Mouse (Mus musculus): ENCODE measurements at regions not wholly inside any gene's neighbourhood (a gene's known extent, or its start where the extent isn't known, plus 50 kb on each side); places are given as distances from the start of the nearest gene placed in this dataset.
"Not testable (repeated sequence)": the region's sequence is repeated elsewhere in the genome, so short reads cannot be mapped to it uniquely, and the experiment has no call there.

GRCm38 (mm10) chr3:157371509-157371908, 162.5 kb upstream of the Zranb2 start:
- 67% methylated on average over 3 of the region's 3 CpGs for WGBS
- ATAC-seq (ENCODE audit: low FRiP score): no peak
- no peaks in the 10 kb centered on the region for H3K27me3 ChIP-seq (ENCODE audit: control insufficient read depth, insufficient read depth, low read length)
- no peaks in the 10 kb centered on the region for H3K4me1 ChIP-seq (replicated peaks; ENCODE audit: control insufficient read depth, insufficient read depth, low read length)
- no peak for DNase-seq (ENCODE audit: low spot score)
- H3K9me3 ChIP-seq (ENCODE audit: control insufficient read depth, low read length): no peaks in the 10 kb centered on the region
- no peak overlapping the region for H3K4me3 ChIP-seq (replicated peaks; ENCODE audit: low read length)
- no peak overlapping the region for H3K4me2 ChIP-seq (replicated peaks)
- no peak overlapping the region for H3K9ac ChIP-seq
- H3K27ac ChIP-seq: no peak overlapping the region
- H3K36me3 ChIP-seq (replicated peaks; ENCODE audit: control insufficient read depth, insufficient read depth): no peaks in the 10 kb centered on the region

GRCm38 (mm10) chr3:157373333-157373732, 160.6 kb upstream of the Zranb2 start:
- Histone ChIP-seq H3K9ac (no peak overlapping the region), H3K4me1 (replicated peaks; ENCODE audit: control insufficient read depth, insufficient read depth, low read length) (no peaks in the 10 kb centered on the region), H3K27me3 (ENCODE audit: control insufficient read depth, insufficient read depth, low read length) (no peaks in the 10 kb centered on the region), H3K4me3 (replicated peaks; ENCODE audit: low read length) (no peak overlapping the region), H3K9me3 (ENCODE audit: control insufficient read depth, low read length) (no peaks in the 10 kb centered on the region), H3K4me2 (replicated peaks) (no peak overlapping the region), H3K36me3 (replicated peaks; ENCODE audit: control insufficient read depth, insufficient read depth) (no peaks in the 10 kb centered on the region), H3K27ac (no peak overlapping the region)
- 77% methylated on average over 1 of the region's 1 CpGs for WGBS
- no peak for ATAC-seq (ENCODE audit: low FRiP score)
- no peak for DNase-seq (ENCODE audit: low spot score)

GRCm38 (mm10) chr3:157374178-157374577, 159.8 kb upstream of the Zranb2 start:
- Histone ChIP-seq H3K36me3 (replicated peaks; ENCODE audit: control insufficient read depth, insufficient read depth) (no peaks in the 10 kb centered on the region), H3K4me3 (replicated peaks; ENCODE audit: low read length) (no peak overlapping the region), H3K27ac (no peak overlapping the region), H3K27me3 (ENCODE audit: control insufficient read depth, insufficient read depth, low read length) (no peaks in the 10 kb centered on the region), H3K9me3 (ENCODE audit: control insufficient read depth, low read length) (no peaks in the 10 kb centered on the region), H3K4me2 (replicated peaks) (no peak overlapping the region), H3K4me1 (replicated peaks; ENCODE audit: control insufficient read depth, insufficient read depth, low read length) (no peaks in the 10 kb centered on the region), H3K9ac (no peak overlapping the region)
- no peak for DNase-seq (ENCODE audit: low spot score)
- 68% methylated on average over 1 of the region's 1 CpGs for WGBS
- no peak for ATAC-seq (ENCODE audit: low FRiP score)

- no peak overlapping the region for H3K4me3 ChIP-seq (replicated peaks; ENCODE audit: low read length)
- DNase-seq (ENCODE audit: low spot score): no peak
- H3K27ac ChIP-seq: no peak overlapping the region
- no peaks in the 10 kb centered on the region for H3K36me3 ChIP-seq (replicated peaks; ENCODE audit: control insufficient read depth, insufficient read depth)
- no peak overlapping the region for H3K9ac ChIP-seq
- ATAC-seq (ENCODE audit: low FRiP score): no peak
- H3K4me2 ChIP-seq (replicated peaks): no peak overlapping the region
- H3K27me3 ChIP-seq (ENCODE audit: control insufficient read depth, insufficient read depth, low read length): no peaks in the 10 kb centered on the region
- H3K9me3 ChIP-seq (ENCODE audit: control insufficient read depth, low read length): no peaks in the 10 kb centered on the region
- H3K4me1 ChIP-seq (replicated peaks; ENCODE audit: control insufficient read depth, insufficient read depth, low read length): no peaks in the 10 kb centered on the region
- WGBS: 95% methylated on average over 8 of the region's 8 CpGs
Observed at GRCm38 (mm10) chr3:157377531-157377930, 156.4 kb upstream of the Zranb2 start.

- H3K4me2 ChIP-seq (replicated peaks): no peak overlapping the region
- H3K27me3 ChIP-seq (ENCODE audit: control insufficient read depth, insufficient read depth, low read length): no peaks in the 10 kb centered on the region
- ATAC-seq (ENCODE audit: low FRiP score) (no peak), DNase-seq (ENCODE audit: low spot score) (no peak)
- H3K27ac ChIP-seq: no peak overlapping the region
- no peaks in the 10 kb centered on the region for H3K9me3 ChIP-seq (ENCODE audit: control insufficient read depth, low read length)
- 87% methylated on average over 7 of the region's 7 CpGs for WGBS
- no peak overlapping the region for H3K4me3 ChIP-seq (replicated peaks; ENCODE audit: low read length)
- no peak overlapping the region for H3K9ac ChIP-seq
- no peaks in the 10 kb centered on the region for H3K4me1 ChIP-seq (replicated peaks; ENCODE audit: control insufficient read depth, insufficient read depth, low read length)
- H3K36me3 ChIP-seq (replicated peaks; ENCODE audit: control insufficient read depth, insufficient read depth): no peaks in the 10 kb centered on the region
Observed at GRCm38 (mm10) chr3:157378127-157378526, 155.8 kb upstream of the Zranb2 start.

GRCm38 (mm10) chr3:157391835-157392234, 142.1 kb upstream of the Zranb2 start:
- Histone ChIP-seq H3K27ac (no peak overlapping the region), H3K9ac (no peak overlapping the region), H3K9me3 (ENCODE audit: control insufficient read depth, low read length) (no peaks in the 10 kb centered on the region), H3K4me1 (replicated peaks; ENCODE audit: control insufficient read depth, insufficient read depth, low read length) (no peaks in the 10 kb centered on the region), H3K4me3 (replicated peaks; ENCODE audit: low read length) (no peak overlapping the region), H3K27me3 (ENCODE audit: control insufficient read depth, insufficient read depth, low read length) (no peaks in the 10 kb centered on the region), H3K36me3 (replicated peaks; ENCODE audit: control insufficient read depth, insufficient read depth) (no peaks in the 10 kb centered on the region), H3K4me2 (replicated peaks) (no peak overlapping the region)
- DNase-seq (ENCODE audit: low spot score) (no peak), ATAC-seq (ENCODE audit: low FRiP score) (no peak)
- 100% methylated on average over 1 of the region's 1 CpGs for WGBS

- Histone ChIP-seq H3K27me3 (ENCODE audit: control insufficient read depth, insufficient read depth, low read length) (no peaks in the 10 kb centered on the region), H3K4me1 (replicated peaks; ENCODE audit: control insufficient read depth, insufficient read depth, low read length) (no peaks in the 10 kb centered on the region), H3K9ac (no peak overlapping the region), H3K4me3 (replicated peaks; ENCODE audit: low read length) (no peak overlapping the region), H3K4me2 (replicated peaks) (no peak overlapping the region), H3K9me3 (ENCODE audit: control insufficient read depth, low read length) (no peaks in the 10 kb centered on the region), H3K36me3 (replicated peaks; ENCODE audit: control insufficient read depth, insufficient read depth) (no peaks in the 10 kb centered on the region), H3K27ac (no peak overlapping the region)
- DNase-seq (ENCODE audit: low spot score): no peak
- 75% methylated on average over 1 of the region's 1 CpGs for WGBS
- no peak for ATAC-seq (ENCODE audit: low FRiP score)
Observed at GRCm38 (mm10) chr3:157393903-157394302, 140.1 kb upstream of the Zranb2 start.

GRCm38 (mm10) chr3:157399909-157400308, 134.1 kb upstream of the Zranb2 start:
- H3K4me1 ChIP-seq (replicated peaks; ENCODE audit: control insufficient read depth, insufficient read depth, low read length): no peaks in the 10 kb centered on the region
- DNase-seq (ENCODE audit: low spot score): no peak
- H3K27me3 ChIP-seq (ENCODE audit: control insufficient read depth, insufficient read depth, low read length): no peaks in the 10 kb centered on the region
- no peak overlapping the region for H3K4me2 ChIP-seq (replicated peaks)
- no peak overlapping the region for H3K9ac ChIP-seq
- H3K27ac ChIP-seq: no peak overlapping the region
- no peaks in the 10 kb centered on the region for H3K9me3 ChIP-seq (ENCODE audit: control insufficient read depth, low read length)
- 82% methylated on average over 3 of the region's 3 CpGs for WGBS
- H3K36me3 ChIP-seq (replicated peaks; ENCODE audit: control insufficient read depth, insufficient read depth): no peaks in the 10 kb centered on the region
- no peak overlapping the region for H3K4me3 ChIP-seq (replicated peaks; ENCODE audit: low read length)
- ATAC-seq (ENCODE audit: low FRiP score): no peak

- Histone ChIP-seq H3K27me3 (ENCODE audit: control insufficient read depth, insufficient read depth, low read length) (no peaks in the 10 kb centered on the region), H3K4me3 (replicated peaks; ENCODE audit: low read length) (no peak overlapping the region), H3K36me3 (replicated peaks; ENCODE audit: control insufficient read depth, insufficient read depth) (no peaks in the 10 kb centered on the region), H3K9ac (no peak overlapping the region), H3K4me1 (replicated peaks; ENCODE audit: control insufficient read depth, insufficient read depth, low read length) (no peaks in the 10 kb centered on the region), H3K9me3 (ENCODE audit: control insufficient read depth, low read length) (no peaks in the 10 kb centered on the region), H3K4me2 (replicated peaks) (no peak overlapping the region), H3K27ac (no peak overlapping the region)
- DNase-seq (ENCODE audit: low spot score) (no peak), ATAC-seq (ENCODE audit: low FRiP score) (no peak)
- 90% methylated on average over 3 of the region's 3 CpGs for WGBS
Observed at GRCm38 (mm10) chr3:157404054-157404453, 129.9 kb upstream of the Zranb2 start.

- not testable (repeated sequence) for H3K36me3 ChIP-seq (replicated peaks; ENCODE audit: control insufficient read depth, insufficient read depth); ATAC-seq (ENCODE audit: low FRiP score); H3K4me2 ChIP-seq (replicated peaks); H3K27me3 ChIP-seq (ENCODE audit: control insufficient read depth, insufficient read depth, low read length); H3K4me3 ChIP-seq (replicated peaks; ENCODE audit: low read length); H3K9ac ChIP-seq; DNase-seq (ENCODE audit: low spot score); H3K27ac ChIP-seq; H3K4me1 ChIP-seq (replicated peaks; ENCODE audit: control insufficient read depth, insufficient read depth, low read length); H3K9me3 ChIP-seq (ENCODE audit: control insufficient read depth, low read length)
- 76% methylated on average over 1 of the region's 1 CpGs for WGBS
Observed at GRCm38 (mm10) chr3:157423447-157423846, 110.5 kb upstream of the Zranb2 start.
